Mouse (Mus musculus) cortical plate, adult 2 months (tissue): ENCODE measurements around the gene Sema3c. TPM values are rescaled to one million over a fixed set of nuclear protein-coding genes. Genes with fewer than 3 reads are reported as not detected.

Experiments used
- H3K27ac ChIP-seq: fragments of 200-500 bp; 2 replicates; pipeline ENCODE4 v1.5.1; 2012; ENCODE audit warnings: low read length, control low read depth, inconsistent platforms; ENCODE audit not compliant: insufficient read depth
- H3K4me1 ChIP-seq: fragments of 200-500 bp; 2 replicates; pipeline ENCODE4 v1.6.1; 2011; ENCODE audit warnings: low read length; ENCODE audit not compliant: control insufficient read depth, insufficient read depth
- H3K4me3 ChIP-seq: fragments of 200-500 bp; 2 replicates; pipeline ENCODE4 v1.5.1; 2011; ENCODE audit warnings: mild to moderate bottlenecking, low read length, control low read depth; ENCODE audit not compliant: insufficient read depth
- CTCF ChIP-seq: fragments of 200-500 bp; IDR thresholded peaks from 2 replicates; pipeline ENCODE4 v1.5.1; 2011; ENCODE audit warnings: mild to moderate bottlenecking, control low read depth, low read length; ENCODE audit not compliant: insufficient read depth; ENCODE audit errors: extremely low read depth
- POLR2A ChIP-seq: fragments of 200-500 bp; IDR thresholded peaks from 2 replicates; pipeline ENCODE4 v1.6.1; 2011; ENCODE audit warnings: mild to moderate bottlenecking, low read length, control low read depth; ENCODE audit not compliant: insufficient read depth; ENCODE audit errors: extremely low read depth
- polyA plus RNA-seq: library from polyadenylated mRNA; depleted of rRNA; stranded (reverse); fragments of >200 nt; gene quantifications from 2 replicates; pipeline ENCODE4 v1.2.3, GENCODE M21; 2012

The Sema3c gene
- polyA plus RNA-seq, 1 experiment, result 9.4 TPM

- no peaks in the 10 kb centered on the region for H3K4me1 ChIP-seq
- H3K27ac ChIP-seq, result no peak overlapping the region
- TF ChIP-seq CTCF, result no peak
- no peak for TF ChIP-seq POLR2A
- H3K4me3 ChIP-seq, result no peak overlapping the region
These were observed 65.4 kb downstream of the Sema3c start for GRCm38 (mm10) chr5:17639519-17639918.

- no peak overlapping the region for H3K4me3 ChIP-seq
- no peak overlapping the region for H3K27ac ChIP-seq
- TF ChIP-seq POLR2A (no peak), CTCF (no peak)
- H3K4me1 ChIP-seq, result no peaks in the 10 kb centered on the region
These were observed 73.7 kb downstream of the Sema3c start for GRCm38 (mm10) chr5:17647643-17648226.

DNA sequence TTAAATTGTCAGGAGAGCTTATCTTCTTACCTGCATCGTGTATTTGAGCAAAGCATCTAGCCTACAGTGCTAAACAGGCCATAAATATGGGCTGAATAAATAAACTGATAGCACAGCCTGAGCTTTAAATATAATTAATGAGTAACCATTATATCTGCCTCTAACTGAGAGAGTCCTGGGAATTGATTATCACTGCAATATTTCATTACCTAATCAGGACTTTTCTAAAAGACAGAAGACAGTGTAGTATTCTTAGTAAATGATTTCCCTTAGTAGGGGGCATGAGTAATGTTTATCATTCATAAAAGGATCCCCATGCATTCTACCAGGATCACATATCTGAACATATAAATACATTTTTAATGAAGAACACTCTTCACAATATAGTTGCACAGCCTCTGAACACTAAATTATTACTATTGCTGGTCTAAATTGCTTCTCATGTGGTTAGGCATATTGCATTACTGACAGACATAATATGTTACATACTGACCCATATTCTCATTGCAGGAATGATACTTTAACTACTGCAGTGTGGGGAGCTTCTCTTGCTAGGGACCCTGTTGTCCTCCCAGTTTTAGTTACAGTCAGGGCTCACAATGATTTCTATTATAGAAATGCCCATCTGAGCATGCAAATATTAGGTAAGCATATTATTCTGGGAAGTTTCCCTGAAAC is 74.9 kb downstream of the Sema3c start:
- Histone ChIP-seq H3K27ac (no peak overlapping the region), H3K4me1 (no peaks in the 10 kb centered on the region), H3K4me3 (no peak overlapping the region)
- TF ChIP-seq POLR2A, result no peak
- no peak for TF ChIP-seq CTCF

GRCm38 (mm10) chr5:17661223-17661622 is 87.1 kb downstream of the Sema3c start:
- TF ChIP-seq CTCF (no peak), POLR2A (no peak)
- Histone ChIP-seq H3K4me3 (no peak overlapping the region), H3K27ac (no peak overlapping the region), H3K4me1 (no peaks in the 10 kb centered on the region)

- no peak overlapping the region for H3K27ac ChIP-seq
- no peaks in the 10 kb centered on the region for H3K4me1 ChIP-seq
- TF ChIP-seq POLR2A (no peak), CTCF (no peak)
- H3K4me3 ChIP-seq, result no peak overlapping the region
These were observed 97.3 kb downstream of the Sema3c start for GRCm38 (mm10) chr5:17671356-17671755.

- H3K4me1 ChIP-seq, result no peaks in the 10 kb centered on the region
- H3K27ac ChIP-seq, result no peak overlapping the region
- no peak overlapping the region for H3K4me3 ChIP-seq
- TF ChIP-seq CTCF, result no peak
- no peak for TF ChIP-seq POLR2A
These were observed 106.8 kb downstream of the Sema3c start for GRCm38 (mm10) chr5:17680862-17681261.

DNA sequence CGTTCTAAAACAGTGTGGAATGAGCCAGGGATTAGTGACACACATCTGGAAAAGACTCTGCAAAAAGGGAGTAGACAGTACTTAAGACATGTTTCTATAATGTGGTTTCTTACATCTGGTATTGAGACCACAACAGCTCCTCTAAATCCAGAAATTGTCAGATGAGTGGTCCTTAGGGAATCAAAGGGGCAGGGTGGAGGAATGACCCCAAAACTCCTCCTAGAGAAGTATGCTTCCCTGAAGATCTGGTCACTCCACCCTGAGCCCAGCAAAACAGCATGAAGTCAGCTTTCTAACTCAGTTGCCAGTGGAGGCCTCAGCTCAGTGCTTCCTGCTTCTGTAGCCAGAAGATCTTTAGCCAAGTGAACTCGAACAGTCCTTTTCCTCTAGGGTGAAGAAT is 115.0 kb downstream of the Sema3c start:
- TF ChIP-seq POLR2A, result no peak
- no peak for TF ChIP-seq CTCF
- no peak overlapping the region for H3K4me3 ChIP-seq

DNA sequence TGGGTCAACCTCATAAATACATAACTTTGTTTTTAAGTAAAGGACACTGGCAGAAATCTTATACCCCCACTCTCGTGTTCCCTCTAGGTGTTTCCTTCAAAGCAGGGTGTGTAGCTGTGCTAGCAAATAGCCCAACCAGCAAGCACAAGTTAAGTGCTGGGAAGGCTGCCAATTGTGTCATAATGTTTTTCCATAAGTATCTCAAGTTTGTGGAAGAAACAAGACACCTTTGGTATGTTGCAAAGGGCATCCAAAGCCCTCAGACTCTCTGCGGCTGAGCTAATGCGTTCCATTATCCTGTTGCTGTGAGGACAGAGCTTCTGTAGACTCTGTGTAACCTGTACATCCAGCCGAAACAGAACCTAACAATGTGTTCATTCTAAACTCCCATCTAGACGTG is 115.5 kb downstream of the Sema3c start:
- Histone ChIP-seq H3K27ac (no peak overlapping the region), H3K4me3 (no peak overlapping the region), H3K4me1 (no peaks in the 10 kb centered on the region)
- TF ChIP-seq CTCF (no peak), POLR2A (no peak)

More for the DNA sequence above, 115.0 kb downstream of the Sema3c start:
- Histone ChIP-seq H3K4me1 (no peaks in the 10 kb centered on the region), H3K27ac (no peak overlapping the region)

DNA sequence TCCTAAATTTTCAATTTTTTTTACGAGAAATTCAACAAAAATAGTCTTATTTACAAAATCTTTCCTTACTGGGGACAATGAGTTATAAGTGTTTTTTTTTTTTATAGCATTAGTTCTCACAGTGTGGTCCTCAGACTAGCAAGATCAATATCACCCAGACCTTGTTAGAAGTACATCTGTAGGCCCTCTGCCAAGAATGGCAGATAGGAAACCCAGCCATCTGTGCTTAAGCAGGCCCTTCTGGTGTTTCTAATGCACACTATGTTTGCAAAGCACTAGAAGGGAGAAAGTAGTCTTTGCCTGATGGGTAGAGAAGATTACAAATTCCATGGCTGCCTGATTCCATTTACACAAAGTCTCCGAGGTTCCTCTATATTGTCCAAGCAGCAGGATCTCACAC is 121.3 kb downstream of the Sema3c start:
- no peaks in the 10 kb centered on the region for H3K4me1 ChIP-seq
- H3K27ac ChIP-seq, result no peak overlapping the region
- TF ChIP-seq CTCF (no peak), POLR2A (no peak)
- no peak overlapping the region for H3K4me3 ChIP-seq

DNA sequence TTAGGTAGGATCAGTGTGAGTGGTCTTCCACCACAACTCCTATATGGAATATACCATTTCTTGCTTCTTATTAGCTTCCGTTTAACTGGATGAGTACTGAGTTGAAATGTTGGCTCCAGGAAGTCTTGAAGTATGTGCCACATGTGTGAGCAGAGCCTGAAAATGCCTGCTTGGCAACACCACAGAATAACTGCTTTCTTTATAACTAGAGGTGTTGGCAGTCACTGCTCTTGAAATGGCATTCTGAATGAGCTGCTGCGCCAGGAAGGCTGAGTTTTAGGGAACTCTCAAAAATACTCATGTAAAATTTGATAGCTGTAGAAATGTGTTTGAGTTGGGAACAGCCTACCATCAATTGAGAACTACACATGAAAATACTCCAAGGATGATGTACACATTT is 124.8 kb downstream of the Sema3c start:
- TF ChIP-seq POLR2A (no peak), CTCF (no peak)
- Histone ChIP-seq H3K27ac (no peak overlapping the region), H3K4me1 (no peaks in the 10 kb centered on the region), H3K4me3 (no peak overlapping the region)
